ENCODE assay signal across 22 mouse cellular contexts in genomic region chr2:61746051-61746450, GRCm38 (mm10). TPM values are rescaled to one million over a fixed set of nuclear protein-coding genes. Genes with fewer than 3 reads are reported as not detected.
DNase-seq lines count a peak whose midpoint lies in the region; ATAC-seq and TF ChIP-seq lines count a peak whose summit lies in the region.
"Had no signal": no experiment of that assay in that cellular context is flagged by ENCODE, and none has a peak within 500 bp of the region (broad histone marks: within the 10 kb centered on the region; RNA-seq: fewer than 3 reads in every experiment).

No protein-coding gene starts in this region.

- DNase-seq in heart, adult 11 months = peak; percentile 66
- DNase-seq in heart, postnatal 10 days = no peak
- peak; percentile 19 for DNase-seq in liver, adult 2 months (ENCODE audit: extremely low read depth, low read depth, low spot score)
- no peak for DNase-seq in liver, embryonic 11.5 days (ENCODE audit: low spot score)
- DNase-seq: adrenal gland, adult 2 months; adrenal gland, postnatal 25 days; cerebellum, adult 11 months; cerebellum, adult 18-20 months; cerebellum, adult 8-10 months; cerebellum, adult 9-11 months; cerebellum, postnatal 14 days; cerebellum, postnatal 36 days; embryo, embryonic 11 days had no signal

- 28% methylated on average over 1 of the region's 1 CpGs for WGBS in forebrain, embryonic 15.5 days
- WGBS in forebrain, embryonic 12.5 days = 47% methylated on average over 1 of the region's 1 CpGs
- WGBS in liver, adult 2 months = 38% methylated on average over 1 of the region's 1 CpGs
- 64% methylated on average over 1 of the region's 1 CpGs for WGBS in liver, embryonic 11.5 days

- 0 out of 2 replicates have a peak overlapping the region, but pooled peaks have one; percentile 31 for H3K27ac ChIP-seq in forebrain, embryonic 15.5 days (replicated peaks)
- H3K27ac ChIP-seq in forebrain, embryonic 12.5 days = no peak overlapping the region
- no peak overlapping the region for H3K27ac ChIP-seq in liver, adult 2 months (replicated peaks; ENCODE audit: insufficient read depth, low read depth, low read length)
- no peak overlapping the region for H3K27ac ChIP-seq in liver, embryonic 11.5 days (ENCODE audit: low read depth, low read length)
- H3K27ac ChIP-seq: embryonic facial prominence, embryonic 13.5 days; embryonic facial prominence, embryonic 15.5 days; forebrain, embryonic 10.5 days had no signal

- no peak for TF ChIP-seq POLR2A in liver, adult 2 months (IDR thresholded peaks at IDR 0.05; ENCODE audit: extremely low read depth, insufficient read depth, low read length)

- no peak overlapping the region for H3K4me2 ChIP-seq in forebrain, embryonic 15.5 days (replicated peaks)
- H3K4me2 ChIP-seq in forebrain, embryonic 12.5 days = no peak overlapping the region
- no peak overlapping the region for H3K4me2 ChIP-seq in liver, embryonic 11.5 days
- H3K4me2 ChIP-seq: embryonic facial prominence, embryonic 13.5 days; embryonic facial prominence, embryonic 15.5 days had no signal

- H3K4me3 ChIP-seq in forebrain, embryonic 15.5 days = no peak overlapping the region
- H3K4me3 ChIP-seq in forebrain, embryonic 12.5 days (replicated peaks) = no peak overlapping the region
- H3K4me3 ChIP-seq in liver, adult 2 months (ENCODE audit: insufficient read depth, low read depth, low read length) = no peak overlapping the region
- no peak overlapping the region for H3K4me3 ChIP-seq in liver, embryonic 11.5 days (ENCODE audit: low read depth, low read length)
- H3K4me3 ChIP-seq: embryonic facial prominence, embryonic 13.5 days; embryonic facial prominence, embryonic 15.5 days; erythroblast, embryonic 14.5 days; forebrain, embryonic 10.5 days had no signal

- H3K9ac ChIP-seq in forebrain, embryonic 15.5 days (replicated peaks) = no peak overlapping the region
- H3K9ac ChIP-seq in forebrain, embryonic 12.5 days = no peak overlapping the region
- no peak overlapping the region for H3K9ac ChIP-seq in liver, adult 2 months (ENCODE audit: low read depth, low read length)
- H3K9ac ChIP-seq in liver, embryonic 11.5 days (ENCODE audit: low read depth, low read length) = no peak overlapping the region
- H3K9ac ChIP-seq: embryonic facial prominence, embryonic 13.5 days; embryonic facial prominence, embryonic 15.5 days had no signal

- TF ChIP-seq CTCF in liver, adult 2 months (IDR thresholded peaks at IDR 0.05; ENCODE audit: low read depth, low read length) = no peak

- no peaks in the 10 kb centered on the region for H3K79me2 ChIP-seq in liver, adult 2 months (ENCODE audit: control insufficient read depth, insufficient read depth, low read length)

- no peak for ATAC-seq in forebrain, embryonic 15.5 days (replicated peaks)
- no peak for ATAC-seq in forebrain, embryonic 12.5 days (ENCODE audit: low FRiP score)
- ATAC-seq in liver, embryonic 11.5 days (replicated peaks; ENCODE audit: low FRiP score) = no peak
- ATAC-seq: forebrain, embryonic 14.5 days had no signal

- H3K36me3 ChIP-seq in forebrain, embryonic 15.5 days = 0 out of 2 replicates have a peak, but pooled peaks cover 2% of the 10 kb centered on the region
- H3K36me3 ChIP-seq in forebrain, embryonic 12.5 days (replicated peaks) = no peaks in the 10 kb centered on the region; the same call in 1 of the 2 replicates
- H3K36me3 ChIP-seq in liver, adult 2 months (ENCODE audit: control insufficient read depth, insufficient read depth, low read length) = no peaks in the 10 kb centered on the region; the same call in 1 of the 2 replicates
- H3K36me3 ChIP-seq in liver, embryonic 11.5 days (ENCODE audit: control insufficient read depth, insufficient read depth, low read length) = no peaks in the 10 kb centered on the region
- H3K36me3 ChIP-seq: embryonic facial prominence, embryonic 13.5 days; embryonic facial prominence, embryonic 15.5 days; forebrain, embryonic 10.5 days had no signal

- H3K9me3 ChIP-seq in forebrain, embryonic 15.5 days = no peaks in the 10 kb centered on the region
- no peaks in the 10 kb centered on the region for H3K9me3 ChIP-seq in forebrain, embryonic 12.5 days
- no peaks in the 10 kb centered on the region for H3K9me3 ChIP-seq in liver, embryonic 11.5 days (ENCODE audit: control insufficient read depth, low read length)
- H3K9me3 ChIP-seq: embryonic facial prominence, embryonic 13.5 days; embryonic facial prominence, embryonic 15.5 days; forebrain, embryonic 10.5 days had no signal

- no peaks in the 10 kb centered on the region for H3K27me3 ChIP-seq in forebrain, embryonic 15.5 days
- no peaks in the 10 kb centered on the region for H3K27me3 ChIP-seq in forebrain, embryonic 12.5 days
- H3K27me3 ChIP-seq in liver, adult 2 months (ENCODE audit: control insufficient read depth, insufficient read depth, low read length) = no peaks in the 10 kb centered on the region
- no peaks in the 10 kb centered on the region for H3K27me3 ChIP-seq in liver, embryonic 11.5 days (replicated peaks; ENCODE audit: control insufficient read depth, insufficient read depth, low read length)
- H3K27me3 ChIP-seq: embryonic facial prominence, embryonic 13.5 days; embryonic facial prominence, embryonic 15.5 days had no signal

- H3K4me1 ChIP-seq in forebrain, embryonic 15.5 days = peaks cover 18% of the 10 kb centered on the region
- no peaks in the 10 kb centered on the region for H3K4me1 ChIP-seq in forebrain, embryonic 12.5 days
- no peaks in the 10 kb centered on the region for H3K4me1 ChIP-seq in liver, adult 2 months (ENCODE audit: control insufficient read depth, insufficient read depth, low read length)
- no peaks in the 10 kb centered on the region for H3K4me1 ChIP-seq in liver, embryonic 11.5 days (replicated peaks; ENCODE audit: control insufficient read depth, insufficient read depth, low read length)
- H3K4me1 ChIP-seq: embryonic facial prominence, embryonic 13.5 days; embryonic facial prominence, embryonic 15.5 days had no signal

- intact Hi-C loops in heart, postnatal 10 days (cut with DNase I) = no loop called here

RNA-seq across cellular contexts. Expression of gene Psmd14, which starts 34.6 kb away (rescaled TPM):
- polyA plus RNA-seq in forebrain, embryonic 15.5 days (2015; fragmentation: Nextera tagmentation; extraction: Ambion mirVana) = 251 and 257 TPM in 2 replicates
- 265 and 271 TPM in 2 replicates for polyA plus RNA-seq in forebrain, embryonic 12.5 days (2016; fragmentation: Nextera tagmentation; extraction: Ambion mirVana)
- total RNA-seq in heart, postnatal 10 days (2021) = 10 to 100 TPM; 74.8 to 82.0 TPM
- total RNA-seq in liver, adult 2 months (2014; rRNA removed) = 55.5 and 65.1 TPM in 2 replicates
- 11.4 and 15.8 TPM in 2 replicates for polyA plus RNA-seq in liver, adult 2 months (2012; rRNA removed)
- polyA plus RNA-seq in liver, embryonic 11.5 days (2014; fragmentation: Nextera tagmentation; extraction: Ambion mirVana) = 247 and 278 TPM in 2 replicates

RNA-seq across cellular contexts. Expression of gene Tbr1, which starts 56.7 kb away (rescaled TPM):
- 60.8 and 61.6 TPM in 2 replicates for polyA plus RNA-seq in forebrain, embryonic 15.5 days (2015; fragmentation: Nextera tagmentation; extraction: Ambion mirVana)
- polyA plus RNA-seq in forebrain, embryonic 12.5 days (2016; fragmentation: Nextera tagmentation; extraction: Ambion mirVana) = 42.2 and 45.3 TPM in 2 replicates
- total RNA-seq in heart, postnatal 10 days (2021) = not detected
- total RNA-seq in liver, adult 2 months (2014; rRNA removed) = not detected in 2 replicates
- not detected in 2 replicates for polyA plus RNA-seq in liver, adult 2 months (2012; rRNA removed)
- polyA plus RNA-seq in liver, embryonic 11.5 days (2014; fragmentation: Nextera tagmentation; extraction: Ambion mirVana) = 0.17 and 0.26 TPM in 2 replicates
- total RNA-seq: adrenal gland, adult 2 months; adrenal gland, postnatal 25 days; common myeloid progenitor, adult 5-6 weeks; MEL had no signal
- polyA plus RNA-seq: erythroblast, embryonic 14.5 days had no signal

Comparison
In these comparisons a context has a peak if more than half of its experiments do, and no peak if none do; other contexts are left out.
1. DNase-seq: peak in heart, adult 11 months (single experiment) and liver, adult 2 months (single experiment); none in heart, postnatal 10 days (0 of 2) and liver, embryonic 11.5 days (single experiment).
2. RNA of gene Psmd14, which starts 34.6 kb away (polyA plus RNA-seq): 265 to 271 TPM in forebrain, embryonic 12.5 days, 251 to 257 TPM in forebrain, embryonic 15.5 days and 247 to 278 TPM in liver, embryonic 11.5 days; 11.4 to 15.8 TPM in liver, adult 2 months; every median in the first group is over 10 times any median in the second.
3. RNA of gene Tbr1, which starts 56.7 kb away (polyA plus RNA-seq): 60.8 to 61.6 TPM in forebrain, embryonic 15.5 days and 42.2 to 45.3 TPM in forebrain, embryonic 12.5 days; 0.17 to 0.26 TPM in liver, embryonic 11.5 days and not detected in liver, adult 2 months; every median in the first group is over 10 times any median in the second.